Mouse (Mus musculus): Measurements from ENCODE around the gene Hnrnpa2b1. TPM values are rescaled to one million over a fixed set of nuclear protein-coding genes. Genes with fewer than 3 reads are reported as not detected.

Hnrnpa2b1 gene
- polyA plus RNA-seq, 1 experiment: 154 TPM

DNA sequence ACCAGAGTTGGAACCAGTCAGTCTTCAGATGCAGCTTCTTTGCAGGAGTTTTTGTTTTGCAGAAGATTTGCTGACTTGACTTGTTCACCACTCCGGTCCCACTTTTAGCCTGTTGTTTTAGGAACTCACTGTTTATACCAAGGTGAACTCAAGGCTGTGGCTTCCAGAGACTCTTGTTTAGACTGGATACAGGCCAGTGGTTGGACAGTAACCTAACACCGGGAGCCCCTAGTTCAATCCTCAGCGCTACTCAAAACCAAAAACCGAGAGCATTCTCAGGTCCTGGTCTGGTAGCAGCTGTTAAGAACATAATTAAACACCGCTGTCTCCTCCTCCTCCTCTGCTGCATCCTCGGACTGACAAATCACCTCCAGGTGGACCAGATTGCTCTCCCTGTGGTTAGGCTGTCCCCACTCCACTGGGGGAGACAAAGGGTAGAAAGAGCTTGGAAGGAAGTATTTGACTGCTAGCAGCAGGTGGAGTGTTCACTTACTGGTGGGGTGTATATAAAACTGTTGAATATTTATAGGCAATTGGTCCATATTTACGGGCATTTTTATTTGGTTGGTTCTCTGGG lies 16.7 kb downstream of the Hnrnpa2b1 start:
- DNase-seq: no peak
- WGBS: 78% methylated on average over 7 of the region's 7 CpGs
- Histone ChIP-seq H3K4me3 (ENCODE audit: control insufficient read depth, insufficient read depth, low read length) (no peak overlapping the region), H3K27me3 (ENCODE audit: control insufficient read depth, insufficient read depth, low read length) (no peaks in the 10 kb centered on the region), H3K4me1 (replicated peaks; ENCODE audit: control insufficient read depth, insufficient read depth, low read length) (peaks cover 3% of the 10 kb centered on the region; the same call in 1 of the 2 replicates), H3K36me3 (ENCODE audit: control insufficient read depth, insufficient read depth, low read length) (peaks cover 11% of the 10 kb centered on the region), H3K27ac (ENCODE audit: control insufficient read depth, insufficient read depth, low read length) (no peak overlapping the region)
- no peak for TF ChIP-seq POLR2A (IDR thresholded peaks at IDR 0.05; ENCODE audit: control insufficient read depth, extremely low read depth, insufficient read depth, low read length, poor library complexity)
- no peak for TF ChIP-seq CTCF (IDR thresholded peaks at IDR 0.05; ENCODE audit: borderline replicate concordance, control insufficient read depth, extremely low read depth, insufficient read depth, low read length, poor library complexity)

GRCm38 (mm10) chr6:51442191-51442835 lies 27.4 kb downstream of the Hnrnpa2b1 start:
- no peak overlapping the region for H3K27ac ChIP-seq (ENCODE audit: control insufficient read depth, insufficient read depth, low read length)
- TF ChIP-seq CTCF (IDR thresholded peaks at IDR 0.05; ENCODE audit: borderline replicate concordance, control insufficient read depth, extremely low read depth, insufficient read depth, low read length, poor library complexity) (no peak), POLR2A (IDR thresholded peaks at IDR 0.05; ENCODE audit: control insufficient read depth, extremely low read depth, insufficient read depth, low read length, poor library complexity) (no peak)

GRCm38 (mm10) chr6:51438826-51439330 lies 30.8 kb downstream of the Hnrnpa2b1 start:
- TF ChIP-seq POLR2A (IDR thresholded peaks at IDR 0.05; ENCODE audit: control insufficient read depth, extremely low read depth, insufficient read depth, low read length, poor library complexity) (no peak), CTCF (IDR thresholded peaks at IDR 0.05; ENCODE audit: borderline replicate concordance, control insufficient read depth, extremely low read depth, insufficient read depth, low read length, poor library complexity) (no peak)
- DNase-seq: no peak
- Histone ChIP-seq H3K4me3 (ENCODE audit: control insufficient read depth, insufficient read depth, low read length) (no peak overlapping the region), H3K36me3 (ENCODE audit: control insufficient read depth, insufficient read depth, low read length) (no peaks in the 10 kb centered on the region), H3K27me3 (ENCODE audit: control insufficient read depth, insufficient read depth, low read length) (no peaks in the 10 kb centered on the region), H3K4me1 (replicated peaks; ENCODE audit: control insufficient read depth, insufficient read depth, low read length) (peaks cover 10% of the 10 kb centered on the region), H3K27ac (ENCODE audit: control insufficient read depth, insufficient read depth, low read length) (no peak overlapping the region)
- 93% methylated on average over 9 of the region's 9 CpGs for WGBS

More at GRCm38 (mm10) chr6:51442191-51442835, 27.4 kb downstream of the Hnrnpa2b1 start:
- Histone ChIP-seq H3K4me1 (replicated peaks; ENCODE audit: control insufficient read depth, insufficient read depth, low read length) (peaks cover 10% of the 10 kb centered on the region), H3K27me3 (ENCODE audit: control insufficient read depth, insufficient read depth, low read length) (no peaks in the 10 kb centered on the region), H3K4me3 (ENCODE audit: control insufficient read depth, insufficient read depth, low read length) (no peak overlapping the region), H3K36me3 (ENCODE audit: control insufficient read depth, insufficient read depth, low read length) (no peaks in the 10 kb centered on the region)
- 49% methylated on average over 9 of the region's 9 CpGs for WGBS
- peak; percentile 59 for DNase-seq

DNA sequence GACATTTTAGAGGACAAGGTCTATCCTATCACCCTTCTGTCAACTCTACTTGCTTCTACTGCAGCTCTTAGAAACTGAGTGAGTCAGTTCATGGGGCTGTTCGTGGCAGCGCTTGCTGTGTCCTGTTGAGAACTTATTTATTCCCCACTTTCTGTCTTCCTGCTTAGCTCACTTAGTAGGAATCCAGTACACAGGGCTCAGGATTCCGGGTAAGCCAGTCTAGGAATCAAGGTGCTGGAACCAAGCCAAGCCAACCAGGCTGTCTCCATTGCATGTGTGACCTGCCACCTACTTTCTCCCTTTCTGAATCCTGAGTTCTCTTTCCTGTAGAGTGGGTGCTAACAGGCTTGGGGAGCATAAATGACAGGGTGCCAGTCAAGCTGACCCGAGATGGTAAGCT lies 32.0 kb downstream of the Hnrnpa2b1 start:
- Histone ChIP-seq H3K27me3 (ENCODE audit: control insufficient read depth, insufficient read depth, low read length) (peaks cover 2% of the 10 kb centered on the region; the same call in 1 of the 2 replicates), H3K4me3 (ENCODE audit: control insufficient read depth, insufficient read depth, low read length) (no peak overlapping the region), H3K36me3 (ENCODE audit: control insufficient read depth, insufficient read depth, low read length) (no peaks in the 10 kb centered on the region), H3K4me1 (replicated peaks; ENCODE audit: control insufficient read depth, insufficient read depth, low read length) (peaks cover 20% of the 10 kb centered on the region), H3K27ac (ENCODE audit: control insufficient read depth, insufficient read depth, low read length) (no peak overlapping the region)
- WGBS: 87% methylated on average over 4 of the region's 4 CpGs
- TF ChIP-seq CTCF (IDR thresholded peaks at IDR 0.05; ENCODE audit: borderline replicate concordance, control insufficient read depth, extremely low read depth, insufficient read depth, low read length, poor library complexity) (no peak), POLR2A (IDR thresholded peaks at IDR 0.05; ENCODE audit: control insufficient read depth, extremely low read depth, insufficient read depth, low read length, poor library complexity) (no peak)
- DNase-seq: no peak

- no peak overlapping the region for H3K4me3 ChIP-seq (ENCODE audit: control insufficient read depth, insufficient read depth, low read length)
- peaks cover 2% of the 10 kb centered on the region; the same call in 1 of the 2 replicates for H3K27me3 ChIP-seq (ENCODE audit: control insufficient read depth, insufficient read depth, low read length)
- WGBS: 67% methylated on average over 7 of the region's 7 CpGs
- H3K36me3 ChIP-seq (ENCODE audit: control insufficient read depth, insufficient read depth, low read length): no peaks in the 10 kb centered on the region
- TF ChIP-seq POLR2A (IDR thresholded peaks at IDR 0.05; ENCODE audit: control insufficient read depth, extremely low read depth, insufficient read depth, low read length, poor library complexity) (no peak), CTCF (IDR thresholded peaks at IDR 0.05; ENCODE audit: borderline replicate concordance, control insufficient read depth, extremely low read depth, insufficient read depth, low read length, poor library complexity) (no peak)
- H3K27ac ChIP-seq (ENCODE audit: control insufficient read depth, insufficient read depth, low read length): no peak overlapping the region
- peaks cover 11% of the 10 kb centered on the region; the same call in 1 of the 2 replicates for H3K4me1 ChIP-seq (replicated peaks; ENCODE audit: control insufficient read depth, insufficient read depth, low read length)
- no peak for DNase-seq
Observed at GRCm38 (mm10) chr6:51434270-51434669, 35.4 kb downstream of the Hnrnpa2b1 start.

DNA sequence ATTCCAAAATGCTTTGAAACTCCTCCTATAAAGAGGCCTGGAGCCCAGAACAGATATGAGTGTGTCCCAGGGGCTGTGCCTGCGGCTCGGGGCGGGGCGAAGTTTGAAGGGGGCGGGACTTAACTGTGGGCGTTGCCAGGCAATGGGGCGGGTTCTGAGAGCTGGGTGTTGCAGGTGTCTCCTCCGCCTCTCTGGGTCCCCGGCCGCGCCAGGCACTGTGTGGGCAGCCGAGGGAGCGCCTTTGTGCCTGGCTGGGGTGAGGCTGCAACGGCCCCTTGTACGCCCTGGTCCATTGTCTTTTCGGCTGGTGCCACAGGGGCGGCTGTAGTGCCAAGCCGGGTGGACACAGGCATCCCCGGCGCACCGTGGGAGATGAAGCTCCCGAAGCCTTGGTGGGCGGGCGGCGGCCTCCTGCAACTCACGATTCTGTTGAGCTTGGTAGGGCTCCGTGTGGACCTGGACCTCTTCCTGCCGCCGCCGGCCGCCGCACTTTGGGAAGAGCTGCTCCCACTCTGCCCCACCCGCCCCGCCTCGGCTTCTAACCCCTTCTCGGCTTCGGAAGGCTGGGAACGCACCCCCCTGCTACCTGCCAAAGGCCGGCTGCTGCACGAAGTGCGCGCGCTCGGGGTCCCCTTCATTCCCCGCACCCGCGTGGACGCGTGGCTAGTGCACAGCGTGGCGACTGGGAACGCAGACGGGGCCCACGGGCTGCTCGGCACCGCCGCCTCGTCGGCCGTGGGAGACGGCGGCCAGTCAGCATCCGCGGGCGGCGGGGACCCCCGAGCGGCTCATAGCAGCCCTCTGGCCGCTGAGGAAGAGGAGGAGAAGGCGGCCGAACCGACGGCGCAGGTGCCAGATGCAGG lies 36.9 kb downstream of the Hnrnpa2b1 start, which contains the start of gene Nfe2l3:
TSS of gene Nfe2l3 (plus strand) at position 136 of the 863 bp plus-strand sequence.
- peak within 1 kb of the TSS; percentile 53 for H3K4me3 ChIP-seq (ENCODE audit: control insufficient read depth, insufficient read depth, low read length)
- H3K36me3 ChIP-seq (ENCODE audit: control insufficient read depth, insufficient read depth, low read length): no peaks in the 10 kb centered on the region
- peaks cover 2% of the 10 kb centered on the region; the same call in 1 of the 2 replicates for H3K27me3 ChIP-seq (ENCODE audit: control insufficient read depth, insufficient read depth, low read length)
- WGBS: 1% methylated on average over 73 of the region's 74 CpGs
- DNase-seq: peak; percentile 72
- H3K4me1 ChIP-seq (replicated peaks; ENCODE audit: control insufficient read depth, insufficient read depth, low read length): peaks cover 11% of the 10 kb centered on the region; the same call in 1 of the 2 replicates
- H3K27ac ChIP-seq (ENCODE audit: control insufficient read depth, insufficient read depth, low read length): no peak within 1 kb of the TSS
- TF ChIP-seq CTCF (IDR thresholded peaks at IDR 0.05; ENCODE audit: borderline replicate concordance, control insufficient read depth, extremely low read depth, insufficient read depth, low read length, poor library complexity) (no peak), POLR2A (IDR thresholded peaks at IDR 0.05; ENCODE audit: control insufficient read depth, extremely low read depth, insufficient read depth, low read length, poor library complexity) (no peak)

All from thymus, adult 2 months (tissue).